In genomic region chr12:44498872-44499271, GRCm38 (mm10) we compare ENCODE assay signal across 20 mouse cellular contexts.
A peak's percentile ranks its signal among the peaks of the same experiment; 100 is the strongest.
DNase-seq lines count a peak whose midpoint lies in the region; ATAC-seq lines count a peak whose summit lies in the region.
"Had no signal": no experiment of that assay in that cellular context is flagged by ENCODE, and none has a peak within 500 bp of the region (broad histone marks: within the 10 kb centered on the region; RNA-seq: fewer than 3 reads in every experiment).

No protein-coding gene starts in this region.

- 35% methylated on average over 5 of the region's 5 CpGs for WGBS in midbrain, embryonic 14.5 days
- WGBS in midbrain, embryonic 16.5 days = 33% methylated on average over 5 of the region's 5 CpGs
- 5% methylated on average over 5 of the region's 5 CpGs for WGBS in forebrain, embryonic 15.5 days
- WGBS in heart, embryonic 11.5 days (ENCODE audit: insufficient replicate concordance) = 73% methylated on average over 5 of the region's 5 CpGs

- no peaks in the 10 kb centered on the region for H3K9me3 ChIP-seq in midbrain, embryonic 14.5 days (ENCODE audit: control insufficient read depth, low read length)
- no peaks in the 10 kb centered on the region for H3K9me3 ChIP-seq in midbrain, embryonic 16.5 days (replicated peaks; ENCODE audit: control insufficient read depth, low read length, poor library complexity, severe bottlenecking)
- H3K9me3 ChIP-seq in forebrain, embryonic 15.5 days = no peaks in the 10 kb centered on the region
- no peaks in the 10 kb centered on the region for H3K9me3 ChIP-seq in heart, embryonic 11.5 days (replicated peaks; ENCODE audit: control insufficient read depth, low read length)
- H3K9me3 ChIP-seq: limb, embryonic 15.5 days had no signal

- H3K27me3 ChIP-seq in midbrain, embryonic 14.5 days (ENCODE audit: control insufficient read depth, insufficient read depth, low read length) = no peaks in the 10 kb centered on the region
- no peaks in the 10 kb centered on the region for H3K27me3 ChIP-seq in midbrain, embryonic 16.5 days (ENCODE audit: control insufficient read depth, insufficient read depth, low read depth, low read length)
- no peaks in the 10 kb centered on the region for H3K27me3 ChIP-seq in forebrain, embryonic 15.5 days
- no peaks in the 10 kb centered on the region for H3K27me3 ChIP-seq in heart, embryonic 11.5 days (ENCODE audit: control insufficient read depth, insufficient read depth, low read length)
- H3K27me3 ChIP-seq: CH12.LX; limb, embryonic 15.5 days had no signal

- peaks cover 34% of the 10 kb centered on the region for H3K4me1 ChIP-seq in midbrain, embryonic 14.5 days (ENCODE audit: control insufficient read depth, insufficient read depth, low read length)
- peaks cover 17% of the 10 kb centered on the region for H3K4me1 ChIP-seq in midbrain, embryonic 16.5 days (ENCODE audit: control insufficient read depth, insufficient read depth, low read length)
- peaks cover 47% of the 10 kb centered on the region for H3K4me1 ChIP-seq in forebrain, embryonic 15.5 days
- no peaks in the 10 kb centered on the region for H3K4me1 ChIP-seq in heart, embryonic 11.5 days (ENCODE audit: control insufficient read depth, insufficient read depth, low read length)
- H3K4me1 ChIP-seq: limb, embryonic 15.5 days had no signal

- no peak overlapping the region for H3K27ac ChIP-seq in midbrain, embryonic 14.5 days (replicated peaks; ENCODE audit: low read depth, low read length)
- H3K27ac ChIP-seq in midbrain, embryonic 16.5 days (ENCODE audit: low read length) = no peak overlapping the region
- peak overlapping the region; percentile 60 for H3K27ac ChIP-seq in forebrain, embryonic 15.5 days (replicated peaks)
- H3K27ac ChIP-seq in heart, embryonic 11.5 days (ENCODE audit: low read depth, low read length) = no peak overlapping the region
- H3K27ac ChIP-seq: gastrocnemius, adult 2 months; heart, adult 2 months; limb, embryonic 15.5 days had no signal

- no peak for ATAC-seq in midbrain, embryonic 14.5 days (ENCODE audit: low FRiP score, low TSS enrichment)
- ATAC-seq in midbrain, embryonic 16.5 days = no peak
- ATAC-seq in forebrain, embryonic 15.5 days (replicated peaks) = peak; percentile 92
- ATAC-seq in heart, embryonic 11.5 days (replicated peaks; ENCODE audit: insufficient number of reproducible peaks, low FRiP score, low TSS enrichment) = no peak
- ATAC-seq: activated CD4-positive, CD25-positive, alpha-beta regulatory T cell, adult 4 months; inflammation-experienced regulatory T-cells, adult 6 months had no signal

- DNase-seq in embryo, embryonic 11 days = peak; percentile 18
- no peak for DNase-seq in embryo, embryonic 10 days (ENCODE audit: low spot score)
- peak; percentile 37 for DNase-seq in midbrain, embryonic 14.5 days
- peak; percentile 27 to 31 for DNase-seq in layer of hippocampus, postnatal 10 days (ENCODE audit: low spot score in 2 of 2)
- DNase-seq in gastrocnemius, adult 8-10 months (ENCODE audit: low spot score in 2 of 2) = no peak
- DNase-seq: cerebellum, adult 11 months; gastrocnemius, adult 2 months; heart, adult 2 months; kidney, adult 9 months; lung, adult 18-20 months; right cerebral cortex, postnatal 25 days; thymus, postnatal 4 days had no signal

- H3K36me3 ChIP-seq in midbrain, embryonic 14.5 days (ENCODE audit: control insufficient read depth, insufficient read depth, low read length) = no peaks in the 10 kb centered on the region
- H3K36me3 ChIP-seq in midbrain, embryonic 16.5 days (ENCODE audit: control insufficient read depth, insufficient read depth, low read length) = no peaks in the 10 kb centered on the region
- no peaks in the 10 kb centered on the region for H3K36me3 ChIP-seq in forebrain, embryonic 15.5 days
- no peaks in the 10 kb centered on the region for H3K36me3 ChIP-seq in heart, embryonic 11.5 days (ENCODE audit: control insufficient read depth, insufficient read depth, low read length)
- H3K36me3 ChIP-seq: limb, embryonic 15.5 days had no signal

- no peak overlapping the region for H3K9ac ChIP-seq in midbrain, embryonic 14.5 days (replicated peaks; ENCODE audit: low read length)
- no peak overlapping the region for H3K9ac ChIP-seq in midbrain, embryonic 16.5 days (ENCODE audit: low read depth, low read length)
- H3K9ac ChIP-seq in forebrain, embryonic 15.5 days (replicated peaks) = no peak overlapping the region
- H3K9ac ChIP-seq in heart, embryonic 11.5 days (ENCODE audit: low read depth, low read length) = no peak overlapping the region
- H3K9ac ChIP-seq: limb, embryonic 15.5 days had no signal

- no peak overlapping the region for H3K4me3 ChIP-seq in midbrain, embryonic 14.5 days (replicated peaks; ENCODE audit: low read depth, low read length)
- no peak overlapping the region for H3K4me3 ChIP-seq in midbrain, embryonic 16.5 days (ENCODE audit: low read depth, low read length)
- H3K4me3 ChIP-seq in forebrain, embryonic 15.5 days = no peak overlapping the region
- no peak overlapping the region for H3K4me3 ChIP-seq in heart, embryonic 11.5 days (ENCODE audit: low read depth, low read length)
- H3K4me3 ChIP-seq: erythroblast, embryonic 14.5 days; gastrocnemius, adult 2 months; heart, adult 2 months; limb, embryonic 15.5 days had no signal

- H3K4me2 ChIP-seq in midbrain, embryonic 14.5 days (ENCODE audit: low read length) = no peak overlapping the region
- no peak overlapping the region for H3K4me2 ChIP-seq in midbrain, embryonic 16.5 days (ENCODE audit: low read length)
- H3K4me2 ChIP-seq in forebrain, embryonic 15.5 days (replicated peaks) = no peak overlapping the region
- no peak overlapping the region for H3K4me2 ChIP-seq in heart, embryonic 11.5 days
- H3K4me2 ChIP-seq: limb, embryonic 15.5 days had no signal

Comparison
In these comparisons a context has a peak if more than half of its experiments do, and no peak if none do; other contexts are left out.
1. DNase-seq: peak in embryo, embryonic 11 days (single experiment), midbrain, embryonic 14.5 days (single experiment) and layer of hippocampus, postnatal 10 days (2 of 2); none in embryo, embryonic 10 days (single experiment) and gastrocnemius, adult 8-10 months (0 of 2).